Mouse (Mus musculus): ENCODE measurements around the gene Ppip5k2.
"Not testable (repeated sequence)": the region's sequence is repeated elsewhere in the genome, so short reads cannot be mapped to it uniquely, and the experiment has no call there.

The Ppip5k2 gene

DNA sequence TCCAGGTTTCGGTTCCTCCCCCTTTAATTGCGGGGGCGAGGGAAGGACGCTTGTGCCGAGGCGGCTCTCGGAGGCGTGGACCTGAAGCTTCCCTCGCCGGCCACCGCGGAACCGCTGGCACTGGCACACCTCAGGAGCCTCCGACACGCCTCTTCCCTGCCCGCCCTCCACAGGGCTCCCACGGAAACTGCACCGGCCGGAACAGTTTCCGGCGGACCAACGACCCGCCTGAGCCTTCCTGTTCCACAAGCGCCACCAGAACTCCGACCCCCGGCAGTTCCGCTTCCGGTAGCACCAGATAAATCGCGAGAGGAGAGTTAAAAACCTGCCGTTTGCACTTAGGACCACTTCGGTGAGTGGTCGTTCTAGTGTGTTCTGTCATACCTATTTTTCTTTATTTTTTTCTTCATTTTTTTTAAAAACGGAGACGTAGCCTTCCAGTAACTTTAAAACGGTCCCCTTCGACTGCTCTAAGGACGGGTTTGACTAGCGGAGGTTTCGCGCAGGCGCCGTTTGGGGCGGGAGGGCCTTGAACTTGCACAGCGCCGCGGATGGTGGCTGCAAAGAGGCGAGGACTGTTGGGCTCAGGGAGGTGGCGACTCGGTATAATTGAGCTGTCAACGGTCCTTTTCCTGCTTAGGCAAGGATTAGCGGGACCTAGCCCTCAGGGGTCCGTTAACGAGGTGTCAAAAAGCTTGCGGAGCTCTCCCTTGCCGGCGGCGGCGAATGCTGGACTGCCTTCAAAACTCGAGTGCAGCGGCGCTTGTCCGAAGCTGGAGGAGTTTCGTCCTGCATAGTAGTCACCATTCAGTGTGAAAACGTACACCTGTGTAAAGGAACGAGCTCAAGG, at the start of gene Ppip5k2, which contains the start of gene Gin1:
Gene Ppip5k2 (minus strand): TSS at position 508 of the 850 bp plus-strand sequence.
Gene Gin1 (plus strand): TSS at position 269 of the 850 bp plus-strand sequence.
- peak; percentile 90 to 92 for DNase-seq (ENCODE audit: low spot score in 2 of 2)

DNA sequence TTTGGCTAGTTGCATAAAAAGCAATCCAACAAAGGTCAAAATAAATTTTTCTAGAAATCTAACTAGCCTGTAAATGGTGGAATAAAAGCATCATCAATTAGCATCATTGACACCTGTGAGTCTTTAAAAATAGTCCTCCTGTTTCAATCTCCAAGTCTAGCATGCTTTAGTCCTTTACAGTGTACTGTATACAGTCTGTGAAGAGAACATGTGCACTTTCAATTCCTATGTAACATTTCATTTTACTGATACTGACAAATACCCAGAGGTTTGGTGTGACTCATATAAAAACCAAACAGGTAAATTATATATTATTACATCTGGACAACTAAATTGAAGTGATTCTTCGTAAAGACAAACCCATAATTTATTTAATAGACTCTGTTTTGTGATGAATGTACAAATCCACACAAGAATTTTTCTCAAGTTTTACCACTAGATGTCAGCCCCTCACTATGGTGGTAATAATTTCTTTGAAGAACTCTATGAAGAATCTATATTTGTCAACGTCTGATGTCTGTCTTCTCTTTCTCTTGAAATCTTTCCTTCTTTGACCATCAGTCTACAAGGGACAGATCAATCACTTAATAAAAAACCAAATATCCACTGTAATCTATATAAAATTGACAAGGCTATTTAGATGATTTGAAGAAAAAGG, 39.2 kb upstream of the Ppip5k2 start:
- no peak for DNase-seq (ENCODE audit: low spot score in 2 of 2)

DNA sequence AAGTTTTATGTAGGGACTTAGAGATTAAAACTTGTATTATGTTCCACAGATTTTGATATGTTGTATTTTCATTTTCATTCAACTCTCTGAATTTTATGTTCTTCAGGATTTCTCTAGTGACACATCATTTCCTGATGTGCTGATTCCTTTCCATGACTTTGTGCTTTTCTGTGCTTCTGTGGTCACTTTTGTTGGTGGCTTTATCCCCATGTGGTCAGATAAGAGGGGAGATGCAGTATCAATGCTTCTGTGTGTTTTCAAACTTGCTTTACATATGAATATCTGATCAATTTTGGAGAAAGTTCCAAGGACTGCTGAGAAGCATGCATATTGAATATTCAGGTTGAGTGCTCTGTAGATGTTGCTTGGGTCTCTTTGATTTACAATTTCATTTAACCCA, 34.3 kb upstream of the Ppip5k2 start:
- no peak for DNase-seq (ENCODE audit: low spot score in 2 of 2)

DNA sequence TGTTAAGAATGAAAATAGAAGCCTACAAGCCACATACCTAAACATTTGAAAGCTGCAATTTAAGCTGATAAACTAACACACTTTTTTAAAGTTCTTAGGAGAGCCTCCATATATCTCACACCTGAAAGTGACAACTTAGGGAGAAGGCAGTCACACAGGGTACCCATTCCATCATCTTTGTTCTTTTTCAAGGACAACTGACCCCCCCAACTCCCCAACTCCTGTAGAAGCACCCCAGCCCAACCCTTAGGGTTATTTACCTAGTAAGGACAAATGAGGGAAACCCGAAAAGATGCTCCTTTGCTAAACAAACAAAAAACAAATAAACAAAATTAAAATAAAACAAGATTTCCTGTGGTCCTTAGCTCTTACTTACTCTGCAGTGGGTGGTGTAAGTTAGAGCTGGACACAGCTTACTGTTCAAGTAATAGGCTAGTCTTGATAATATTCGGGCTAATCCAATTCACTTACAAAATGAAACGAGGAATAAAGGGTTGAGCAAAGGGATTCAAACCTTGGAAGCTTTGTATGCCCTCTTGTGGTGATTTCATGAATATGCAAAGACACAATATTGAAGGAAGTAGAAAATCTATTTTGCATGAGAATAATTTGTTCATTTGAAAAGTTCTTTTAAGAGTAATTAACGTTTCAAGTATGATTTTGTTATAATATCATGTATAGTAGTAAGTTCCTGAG, 32.1 kb upstream of the Ppip5k2 start:
- DNase-seq (ENCODE audit: low spot score in 2 of 2): no peak

DNA sequence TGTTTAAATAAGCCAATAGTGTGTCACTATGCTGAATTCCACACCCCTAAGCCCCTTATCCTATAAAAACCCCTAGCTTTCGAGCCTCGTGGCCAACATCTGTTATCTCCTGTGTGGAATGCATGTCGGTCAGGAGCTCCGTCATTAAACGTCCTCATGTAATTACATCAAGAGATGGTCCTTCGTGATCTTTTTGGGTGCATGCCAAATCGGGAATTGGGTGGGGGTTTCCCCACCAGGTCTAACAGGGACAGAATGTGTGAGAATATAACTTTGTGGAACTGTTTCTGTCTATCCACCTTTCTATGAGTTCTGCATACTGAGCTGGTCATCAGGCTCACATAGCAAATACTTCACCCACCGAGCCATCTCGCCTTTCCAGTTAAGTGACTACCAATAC, 25.7 kb upstream of the Ppip5k2 start:
- DNase-seq (ENCODE audit: low spot score in 2 of 2): no peak

DNA sequence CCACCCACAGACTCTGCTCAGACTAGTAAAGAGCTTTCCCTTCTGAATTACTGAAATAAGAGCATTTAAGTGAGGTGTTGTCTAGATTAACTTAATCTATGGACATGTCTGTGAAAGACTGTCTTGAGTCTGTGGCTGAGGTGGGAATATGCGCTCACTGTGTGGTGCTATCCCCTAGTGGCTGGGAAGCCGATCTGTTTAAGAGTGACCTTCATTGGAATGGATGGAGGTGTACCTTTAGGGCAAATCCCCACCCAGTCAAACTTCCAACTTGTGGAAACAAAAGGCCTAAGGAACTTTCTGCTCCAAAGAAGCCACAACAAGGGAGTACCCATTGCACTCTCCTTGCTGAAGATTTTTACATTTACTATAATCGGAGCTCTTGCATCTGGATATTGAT, 23.9 kb upstream of the Ppip5k2 start:
- no peak for DNase-seq (ENCODE audit: low spot score in 2 of 2)

DNA sequence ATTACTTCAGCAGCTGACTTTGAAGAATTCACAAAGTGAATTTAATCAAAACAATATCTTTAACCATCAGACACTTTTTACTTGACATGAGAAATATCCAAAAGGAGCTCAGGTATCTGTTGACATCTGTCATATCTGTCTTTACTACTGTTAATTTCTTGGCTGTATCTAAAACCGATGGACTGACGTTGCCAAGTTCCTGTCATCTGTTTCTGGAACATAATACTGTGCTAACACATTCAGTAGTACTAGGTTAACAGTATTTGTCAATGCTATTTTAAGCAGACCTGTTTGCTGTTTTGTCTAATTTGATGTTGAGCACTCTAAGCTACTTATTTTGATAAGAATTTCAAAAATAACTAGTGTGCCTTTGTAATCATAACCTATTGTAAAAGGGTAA, 18.3 kb upstream of the Ppip5k2 start:
- no peak for DNase-seq (ENCODE audit: low spot score in 2 of 2)

DNA sequence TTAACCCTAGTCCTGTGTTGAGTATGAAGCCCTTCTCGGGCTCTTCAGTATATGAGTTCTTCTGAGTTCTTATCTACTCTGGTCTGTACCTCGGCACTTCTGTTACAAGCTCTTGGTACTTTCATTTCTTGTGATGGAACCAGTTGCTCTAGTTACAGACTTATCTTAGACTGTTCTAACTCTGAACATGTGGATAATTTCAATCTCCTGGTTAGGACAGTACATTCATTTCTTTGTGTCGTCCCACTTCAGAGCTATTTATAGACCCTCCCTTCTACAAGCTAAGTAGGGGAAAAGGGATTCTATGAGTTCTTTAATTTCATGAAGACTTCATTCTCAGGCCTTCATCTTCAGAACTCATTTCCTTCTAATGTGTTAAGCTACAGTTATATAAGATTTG, 17.5 kb upstream of the Ppip5k2 start:
- DNase-seq (ENCODE audit: low spot score in 2 of 2): no peak

DNA sequence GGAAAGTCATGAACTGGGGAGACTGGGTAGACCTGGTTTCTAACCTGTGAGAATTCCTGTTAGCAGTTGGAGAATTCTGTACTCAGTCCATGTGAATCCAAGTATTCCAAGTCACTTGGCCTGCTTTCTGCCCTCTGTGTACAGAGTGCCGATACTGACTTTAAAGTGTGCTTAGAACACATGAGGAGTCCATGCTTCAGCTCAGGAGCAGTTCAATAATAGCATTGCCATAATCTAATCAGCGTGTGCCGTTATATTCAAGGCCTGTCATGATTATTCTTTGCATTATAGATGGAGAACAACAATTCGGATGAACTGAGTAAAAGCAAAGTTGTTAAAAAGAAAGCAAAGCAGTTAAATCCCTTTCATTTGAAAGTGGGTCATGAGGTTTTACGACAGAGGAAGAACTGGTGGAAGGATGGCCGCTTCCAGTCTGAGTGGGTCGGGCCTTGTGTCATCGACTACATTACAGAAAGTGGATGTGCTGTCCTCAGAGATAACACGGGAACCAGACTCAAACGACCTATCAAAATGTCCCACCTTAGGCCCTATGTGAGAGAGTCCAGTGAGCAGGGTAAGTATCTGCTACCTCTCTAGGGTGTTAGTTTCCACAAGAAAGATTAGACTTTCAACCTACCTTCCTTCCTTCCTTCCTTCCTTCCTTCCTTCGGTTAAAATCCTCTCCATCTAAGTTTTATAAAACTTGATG, 15.6 kb upstream of the Ppip5k2 start:
- DNase-seq (ENCODE audit: low spot score in 2 of 2): no peak

DNA sequence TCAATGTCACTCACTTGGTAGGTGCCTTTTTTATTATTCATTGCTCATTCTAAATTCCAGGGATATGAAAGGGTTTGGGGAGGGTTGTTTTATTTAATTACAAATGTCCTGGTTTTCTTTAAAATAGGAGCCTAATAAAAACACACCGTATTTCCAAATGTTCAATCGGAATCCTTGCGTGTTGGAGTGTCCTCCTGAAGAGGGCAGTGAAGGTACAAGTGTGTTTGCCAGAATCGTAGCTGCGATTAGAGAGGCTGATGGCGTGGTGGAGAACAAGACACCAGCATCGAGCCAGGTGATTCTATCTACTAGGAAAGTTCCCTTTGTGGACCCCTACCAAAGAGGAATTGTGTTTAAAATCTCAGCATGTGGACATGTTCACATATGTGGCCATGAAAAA, 14.7 kb upstream of the Ppip5k2 start:
- no peak for DNase-seq (ENCODE audit: low spot score in 2 of 2)

DNA sequence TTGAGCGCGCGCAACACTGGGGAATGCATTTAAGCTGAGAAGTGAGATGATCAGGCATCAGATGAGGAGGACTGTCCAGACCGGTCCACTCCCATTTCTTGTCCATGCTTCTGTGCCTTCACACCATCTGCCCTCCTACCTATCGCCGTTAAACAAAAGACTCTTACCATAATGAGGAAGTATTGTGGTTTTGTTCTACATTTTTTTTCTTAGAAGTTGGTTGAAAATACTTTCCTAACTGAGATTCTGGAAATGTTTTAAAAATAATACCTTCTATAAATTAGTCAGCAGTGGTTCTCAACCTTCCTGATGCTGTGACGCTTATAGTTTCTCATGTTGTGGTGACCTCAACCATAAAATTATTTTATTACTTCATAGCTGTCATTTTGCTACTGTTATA, 11.5 kb upstream of the Ppip5k2 start:
- no peak for DNase-seq (ENCODE audit: low spot score in 2 of 2)

DNA sequence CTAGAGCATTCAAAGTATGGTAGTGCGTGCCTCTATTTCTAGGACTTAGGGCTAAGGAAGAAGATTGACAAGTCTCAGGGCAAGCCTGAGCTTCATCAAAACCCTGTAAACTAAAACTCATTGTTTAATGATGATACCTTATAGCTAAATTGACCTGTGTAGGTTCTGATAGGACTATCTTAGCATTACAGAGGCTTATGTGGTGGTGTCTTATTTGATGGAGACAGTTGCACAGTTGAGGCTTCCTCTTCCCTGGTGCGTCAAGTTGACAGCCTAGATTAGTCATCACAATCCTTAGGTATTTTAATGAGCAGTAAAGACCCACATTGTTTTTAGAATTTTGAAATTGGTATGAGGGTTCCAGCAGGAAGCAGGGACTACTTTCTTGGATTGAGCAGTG, 3.8 kb upstream of the Ppip5k2 start:
- no peak for DNase-seq (ENCODE audit: low spot score in 2 of 2)

DNA sequence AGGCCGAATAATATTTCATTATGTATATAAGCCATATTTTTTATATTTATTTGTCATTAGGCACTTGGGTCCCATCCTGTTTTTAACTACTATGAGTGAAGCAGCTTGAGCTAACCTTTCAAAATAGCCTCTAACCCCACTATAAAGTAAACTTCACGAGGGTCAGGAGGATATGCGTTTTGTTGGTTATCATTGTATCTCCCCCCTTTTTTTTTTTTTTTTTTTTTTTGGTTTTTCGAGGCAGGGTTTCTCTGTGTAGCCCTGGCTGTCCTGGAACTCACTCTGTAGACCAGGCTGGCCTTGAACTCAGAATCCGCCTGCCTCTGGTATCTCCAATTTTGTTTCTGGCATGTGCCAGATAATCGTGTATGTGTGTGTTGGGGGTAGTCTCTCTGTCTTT, 3.2 kb upstream of the Ppip5k2 start:
- DNase-seq (ENCODE audit: low spot score in 2 of 2): no peak

DNA sequence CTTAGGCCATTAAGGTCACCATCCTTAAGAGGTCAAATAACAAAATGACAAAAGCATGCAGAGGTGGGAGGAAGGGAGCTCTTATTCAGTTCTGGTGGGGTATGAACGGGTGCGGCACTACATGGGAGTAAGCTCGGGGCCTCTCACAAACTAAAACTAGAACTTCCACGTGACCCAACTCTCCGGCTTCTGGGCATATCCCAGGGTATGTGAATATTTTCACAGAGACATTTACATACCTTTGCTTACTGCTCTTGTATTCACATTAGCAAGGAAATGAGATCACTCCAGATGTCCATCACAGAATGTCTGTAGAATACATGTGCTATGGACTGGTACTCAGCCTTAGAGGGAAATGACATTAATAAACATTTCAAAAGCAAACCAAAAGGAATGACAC, 1.5 kb upstream of the Ppip5k2 start:
- no peak for DNase-seq (ENCODE audit: low spot score in 2 of 2)

DNA sequence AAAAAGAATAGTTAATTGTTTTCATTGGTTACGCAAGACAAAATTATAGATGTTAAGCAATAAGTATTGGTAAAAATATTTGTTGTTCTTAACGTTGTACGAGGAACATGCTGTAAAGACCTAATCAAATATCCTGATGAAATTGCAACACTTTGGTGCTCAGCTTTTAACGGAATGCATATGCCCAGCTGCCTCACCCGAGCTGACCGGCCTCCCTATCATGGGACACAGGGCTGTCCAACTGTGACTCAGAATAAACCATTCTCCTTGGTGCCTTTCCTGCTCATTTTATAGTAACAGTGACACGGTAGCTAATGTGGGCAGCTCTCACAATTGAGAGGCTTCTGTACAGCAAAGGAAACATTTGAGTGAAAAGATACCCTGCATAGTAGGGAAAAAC, 907 bp upstream of the Ppip5k2 start:
- no peak for DNase-seq (ENCODE audit: low spot score in 2 of 2)

DNA sequence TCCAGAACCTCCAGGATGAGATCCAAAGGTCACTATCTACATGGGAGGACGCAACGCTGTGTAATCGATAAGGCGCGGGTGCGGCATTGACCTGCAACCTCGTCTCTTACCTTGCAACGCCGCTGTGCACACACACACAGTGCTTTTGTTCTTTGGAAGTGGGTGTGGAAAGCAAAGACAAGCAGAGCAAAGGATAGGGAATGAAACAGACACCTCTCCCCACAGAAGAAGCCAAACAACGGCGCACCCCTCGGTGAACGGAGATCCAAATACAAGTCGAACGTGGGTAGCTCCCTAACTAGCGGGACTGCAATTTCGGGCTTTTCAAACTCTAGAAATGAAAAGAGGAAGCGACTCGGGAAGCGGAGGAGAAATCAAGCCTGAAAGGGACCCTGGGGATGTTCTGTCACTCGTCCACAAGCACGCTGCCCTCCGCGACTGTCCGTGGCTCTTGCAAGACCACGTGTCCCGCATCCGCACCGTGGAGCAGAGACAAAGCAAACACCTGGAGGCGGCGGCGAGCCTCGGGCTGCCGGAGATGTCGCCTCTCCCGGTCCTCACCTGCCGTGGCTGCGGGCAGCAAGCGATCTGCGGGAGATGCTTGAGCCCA, 812 bp downstream of the Ppip5k2 start:
- DNase-seq (ENCODE audit: low spot score in 2 of 2): peak; percentile 18 to 30

DNA sequence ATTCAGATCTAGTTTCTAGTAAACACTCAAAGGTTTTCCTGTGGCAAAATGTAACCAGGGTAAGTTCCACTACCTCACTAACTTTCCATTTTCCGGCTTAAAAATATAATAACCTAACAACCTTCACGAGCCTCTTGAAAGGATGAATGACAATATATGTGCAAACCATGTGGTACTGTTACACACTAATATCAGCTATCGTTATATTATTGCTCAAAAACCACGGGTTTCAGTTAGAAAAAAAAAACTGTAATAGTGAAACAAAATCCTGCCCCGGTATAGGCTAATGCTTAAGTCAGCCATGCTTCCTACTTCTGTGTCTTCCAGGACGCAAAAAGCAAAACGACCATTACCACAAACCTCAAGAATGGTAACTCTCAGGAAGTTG, 1.3 kb downstream of the Ppip5k2 start:
- DNase-seq (ENCODE audit: low spot score in 2 of 2): no peak

DNA sequence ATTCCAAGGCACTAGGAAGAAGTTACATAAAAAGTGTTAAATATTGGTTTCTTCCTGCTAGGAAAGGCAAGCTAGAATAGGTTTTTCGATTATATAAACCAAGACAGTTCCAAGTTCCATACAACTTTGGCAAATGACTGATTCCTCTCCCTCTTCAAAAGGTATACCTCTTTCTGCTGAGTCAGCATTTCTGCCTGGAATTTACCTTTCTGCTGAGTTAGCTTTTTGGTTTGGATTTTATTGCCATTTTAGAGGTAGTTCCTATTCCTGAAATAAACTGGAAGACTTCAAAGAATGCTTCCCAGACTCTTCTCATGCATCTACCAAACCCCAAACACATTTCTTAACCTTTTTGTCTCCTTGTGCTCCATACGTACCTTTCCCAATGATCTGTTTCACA, 2.1 kb downstream of the Ppip5k2 start:
- DNase-seq (ENCODE audit: low spot score in 2 of 2): no peak

DNA sequence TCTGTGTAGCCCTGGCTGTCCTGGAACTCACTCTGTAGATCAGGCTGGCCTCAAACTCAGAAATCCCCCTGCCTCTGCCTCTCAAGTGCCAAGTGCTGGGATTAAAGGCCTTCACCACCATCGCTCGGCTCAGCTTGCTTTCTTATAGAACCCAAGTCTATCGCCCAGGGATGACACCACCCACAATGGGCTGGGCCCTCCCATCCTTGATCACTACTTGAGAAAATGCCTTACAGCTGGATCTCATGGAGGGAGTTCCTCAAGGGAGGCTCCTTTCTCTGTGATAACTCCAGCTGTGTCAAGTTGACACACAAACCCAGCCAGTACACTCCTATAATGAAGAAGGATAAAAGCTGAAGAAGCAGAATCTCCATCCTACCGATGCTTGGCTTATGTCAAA, 4.5 kb downstream of the Ppip5k2 start:
- not testable (repeated sequence) for DNase-seq (ENCODE audit: low spot score in 2 of 2)

DNA sequence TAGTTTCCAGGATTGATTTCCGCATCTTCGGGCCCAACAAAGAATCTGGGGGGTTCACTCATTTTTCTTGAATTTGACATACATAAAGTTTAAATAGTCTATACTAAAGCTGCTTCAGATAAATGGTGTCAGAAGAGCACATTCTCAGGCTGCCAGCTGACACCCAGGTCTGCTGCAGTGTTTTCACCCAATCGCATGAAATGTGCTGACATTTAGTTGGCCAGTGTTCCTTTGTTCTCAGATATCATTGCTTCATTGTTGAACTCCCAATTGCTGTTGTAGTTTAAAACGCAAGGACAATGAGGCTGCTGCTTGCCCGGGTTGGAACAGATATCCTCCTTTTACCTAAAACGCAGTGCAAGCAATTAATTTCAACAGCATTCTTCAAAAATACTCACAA, 8.7 kb downstream of the Ppip5k2 start:
- no peak for DNase-seq (ENCODE audit: low spot score in 2 of 2)

DNA sequence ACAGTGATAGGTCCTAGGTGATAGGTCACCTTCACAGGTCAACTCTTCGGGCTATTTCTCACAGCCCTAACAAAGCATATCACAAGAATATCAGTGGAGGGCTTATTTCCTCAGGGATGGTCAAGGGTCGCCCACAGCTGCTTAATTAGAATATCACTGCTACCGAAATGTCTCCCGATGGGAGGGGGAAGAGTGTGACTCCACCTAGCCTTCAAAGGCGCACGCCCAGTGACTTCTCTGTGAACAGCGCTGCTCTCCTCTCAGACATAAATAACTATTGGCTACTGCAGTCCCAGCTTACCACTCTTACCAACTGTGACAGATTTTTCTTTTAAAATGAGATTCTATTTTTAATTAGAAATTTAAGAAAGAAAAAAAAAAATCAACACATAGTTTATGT, 9.6 kb downstream of the Ppip5k2 start:
- no peak for DNase-seq (ENCODE audit: low spot score in 2 of 2)

DNA sequence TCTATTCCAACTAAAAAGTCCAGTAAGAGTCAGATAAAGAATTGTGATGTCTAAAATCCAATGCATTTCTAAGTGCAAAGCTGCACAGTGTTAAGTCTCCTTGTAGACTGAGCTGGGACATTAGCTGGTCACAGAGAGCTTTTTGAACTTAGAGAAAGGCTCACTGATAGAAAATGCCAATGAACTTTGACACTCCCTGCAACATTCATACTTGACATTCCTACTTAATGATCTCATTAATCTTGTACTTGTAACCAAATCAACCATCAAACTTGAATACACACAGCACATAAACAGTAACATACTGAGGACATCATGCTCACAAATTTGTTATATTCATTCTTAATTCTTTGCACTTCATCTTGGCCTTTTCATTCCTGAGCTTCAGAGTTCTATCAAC, 10.4 kb downstream of the Ppip5k2 start:
- no peak for DNase-seq (ENCODE audit: low spot score in 2 of 2)

All from frontal cortex, postnatal 10 days (tissue).